Mouse (Mus musculus): ENCODE results near the gene Adcy3. TPM values are rescaled to one million over a fixed set of nuclear protein-coding genes. Genes with fewer than 3 reads are reported as not detected.

The Adcy3 gene
- polyA plus RNA-seq, 1 experiment from 2014 or later, result 8.1 TPM

GRCm38 (mm10) chr12:4188171-4189059 is 55.5 kb downstream of the Adcy3 start:
- no peaks in the 10 kb centered on the region for H3K27me3 ChIP-seq
- H3K9ac ChIP-seq, result no peak overlapping the region
- ATAC-seq (ENCODE audit: low FRiP score), result peak; percentile 81; the same call in 1 of the 2 replicates
- H3K4me2 ChIP-seq, result no peak overlapping the region
- H3K27ac ChIP-seq, result peak overlapping the region; percentile 73
- H3K36me3 ChIP-seq (replicated peaks), result no peaks in the 10 kb centered on the region
- 26% methylated on average over 14 of the region's 14 CpGs for whole genome bisulfite sequencing
- H3K9me3 ChIP-seq, result no peaks in the 10 kb centered on the region
- no peak overlapping the region for H3K4me3 ChIP-seq (replicated peaks)
- H3K4me1 ChIP-seq, result peaks cover 14% of the 10 kb centered on the region

GRCm38 (mm10) chr12:4189060-4189447 is 56.2 kb downstream of the Adcy3 start:
- Histone ChIP-seq H3K9me3 (no peaks in the 10 kb centered on the region), H3K27ac (no peak overlapping the region), H3K4me1 (peaks cover 14% of the 10 kb centered on the region), H3K4me2 (no peak overlapping the region), H3K9ac (no peak overlapping the region), H3K4me3 (replicated peaks) (no peak overlapping the region), H3K36me3 (replicated peaks) (no peaks in the 10 kb centered on the region), H3K27me3 (no peaks in the 10 kb centered on the region)
- no peak for ATAC-seq (ENCODE audit: low FRiP score)
- 36% methylated on average over 5 of the region's 5 CpGs for WGBS

DNA sequence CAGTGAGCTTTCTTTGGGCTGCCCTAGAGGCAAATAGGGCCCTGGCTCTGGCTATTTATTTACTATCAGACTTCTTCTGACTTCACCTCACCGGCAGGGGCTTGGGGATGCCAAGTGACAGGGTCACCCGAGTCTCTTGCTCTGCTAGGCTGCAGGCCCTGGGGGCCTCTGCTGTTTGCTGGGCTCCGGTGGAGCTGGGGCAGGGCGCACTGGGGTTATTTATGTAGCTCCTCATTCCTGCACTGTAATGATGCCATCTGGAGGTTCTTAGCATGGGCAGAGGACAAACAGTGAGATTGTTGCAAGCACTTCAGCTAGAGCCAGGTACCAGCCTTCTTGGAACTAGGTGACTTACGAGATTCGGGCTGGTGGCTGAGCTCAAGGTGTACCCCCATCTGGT is 59.6 kb downstream of the Adcy3 start:
- Histone ChIP-seq H3K4me1 (peaks cover 14% of the 10 kb centered on the region), H3K4me2 (no peak overlapping the region), H3K27ac (no peak overlapping the region), H3K4me3 (replicated peaks) (no peak overlapping the region), H3K27me3 (no peaks in the 10 kb centered on the region), H3K36me3 (replicated peaks) (0 out of 2 replicates have a peak, but pooled peaks cover 4% of the 10 kb centered on the region), H3K9ac (no peak overlapping the region), H3K9me3 (no peaks in the 10 kb centered on the region)
- ATAC-seq (ENCODE audit: low FRiP score), result no peak
- 82% methylated on average over 6 of the region's 6 CpGs for WGBS

GRCm38 (mm10) chr12:4193025-4193740 is 60.3 kb downstream of the Adcy3 start:
- H3K9ac ChIP-seq, result no peak overlapping the region

DNA sequence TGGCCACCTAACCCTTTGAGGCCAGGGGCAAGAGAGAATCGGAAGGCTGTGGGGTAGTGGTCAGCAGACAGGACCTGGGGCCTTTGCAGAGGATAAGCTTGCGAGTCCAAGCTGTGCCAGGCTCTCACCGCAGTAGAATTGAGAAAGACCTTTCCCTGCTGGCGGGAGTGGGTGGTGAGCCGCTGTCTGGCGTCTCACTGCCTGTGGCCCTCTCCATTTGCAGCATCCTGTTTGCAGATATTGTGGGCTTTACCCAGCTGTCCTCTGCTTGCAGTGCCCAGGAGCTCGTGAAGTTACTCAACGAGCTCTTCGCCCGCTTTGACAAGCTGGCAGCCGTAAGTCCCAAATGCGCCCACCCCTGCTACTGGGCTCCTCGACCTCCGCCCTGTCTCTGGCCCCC is 61.7 kb downstream of the Adcy3 start:
- 93% methylated on average over 14 of the region's 14 CpGs for WGBS
- H3K4me3 ChIP-seq (replicated peaks), result no peak overlapping the region
- no peaks in the 10 kb centered on the region for H3K9me3 ChIP-seq
- no peaks in the 10 kb centered on the region for H3K4me1 ChIP-seq
- H3K36me3 ChIP-seq (replicated peaks), result peaks cover 7% of the 10 kb centered on the region; the same call in 1 of the 2 replicates
- no peaks in the 10 kb centered on the region for H3K27me3 ChIP-seq
- no peak overlapping the region for H3K27ac ChIP-seq
- H3K9ac ChIP-seq, result no peak overlapping the region
- no peak for ATAC-seq (ENCODE audit: low FRiP score)
- H3K4me2 ChIP-seq, result no peak overlapping the region

More at GRCm38 (mm10) chr12:4193025-4193740, 60.3 kb downstream of the Adcy3 start:
- Histone ChIP-seq H3K4me2 (no peak overlapping the region), H3K9me3 (no peaks in the 10 kb centered on the region), H3K27me3 (no peaks in the 10 kb centered on the region), H3K36me3 (replicated peaks) (peaks cover 7% of the 10 kb centered on the region; the same call in 1 of the 2 replicates), H3K4me1 (peaks cover 9% of the 10 kb centered on the region), H3K27ac (no peak overlapping the region), H3K4me3 (replicated peaks) (no peak overlapping the region)
- ATAC-seq (ENCODE audit: low FRiP score), result no peak
- 67% methylated on average over 10 of the region's 10 CpGs for WGBS

DNA sequence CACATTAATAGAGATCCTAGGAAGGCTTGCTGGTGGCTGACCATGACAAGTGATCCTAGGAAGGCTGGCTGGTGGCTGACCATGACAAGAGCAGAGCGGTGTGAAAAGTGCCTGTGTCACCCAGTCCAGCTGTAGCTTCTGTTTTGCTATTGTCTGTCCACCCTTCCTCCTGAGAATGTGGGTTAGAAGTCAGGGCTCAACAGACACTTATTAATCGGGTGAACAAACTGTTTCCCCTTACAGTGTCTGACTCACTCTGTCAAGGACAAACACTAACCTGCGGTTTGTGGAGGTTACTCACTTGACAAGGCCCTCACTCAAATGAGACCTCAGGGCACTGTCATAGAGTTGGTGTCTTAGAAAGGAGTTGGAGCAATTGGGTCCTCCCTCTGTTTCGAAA is 65.8 kb downstream of the Adcy3 start:
- peaks cover 20% of the 10 kb centered on the region; the same call in 1 of the 2 replicates for H3K36me3 ChIP-seq (replicated peaks)
- H3K4me2 ChIP-seq, result no peak overlapping the region
- H3K27me3 ChIP-seq, result no peaks in the 10 kb centered on the region
- no peak for ATAC-seq (ENCODE audit: low FRiP score)
- no peaks in the 10 kb centered on the region for H3K4me1 ChIP-seq
- H3K9ac ChIP-seq, result no peak overlapping the region
- WGBS, result 95% methylated on average over 4 of the region's 4 CpGs
- no peak overlapping the region for H3K27ac ChIP-seq
- no peak overlapping the region for H3K4me3 ChIP-seq (replicated peaks)
- no peaks in the 10 kb centered on the region for H3K9me3 ChIP-seq

GRCm38 (mm10) chr12:4199271-4199670 is 66.4 kb downstream of the Adcy3 start:
- Histone ChIP-seq H3K27ac (no peak overlapping the region), H3K9me3 (no peaks in the 10 kb centered on the region), H3K27me3 (no peaks in the 10 kb centered on the region), H3K36me3 (replicated peaks) (peaks cover 21% of the 10 kb centered on the region; the same call in 1 of the 2 replicates), H3K4me3 (replicated peaks) (no peak overlapping the region), H3K9ac (no peak overlapping the region), H3K4me2 (no peak overlapping the region), H3K4me1 (no peaks in the 10 kb centered on the region)
- no peak for ATAC-seq (ENCODE audit: low FRiP score)
- WGBS, result 94% methylated on average over 11 of the region's 11 CpGs

- no peaks in the 10 kb centered on the region for H3K4me1 ChIP-seq
- no peak overlapping the region for H3K9ac ChIP-seq
- no peaks in the 10 kb centered on the region for H3K27me3 ChIP-seq
- peaks cover 30% of the 10 kb centered on the region for H3K36me3 ChIP-seq (replicated peaks)
- no peak overlapping the region for H3K4me2 ChIP-seq
- 87% methylated on average over 13 of the region's 13 CpGs for WGBS
- H3K27ac ChIP-seq, result no peak overlapping the region
- no peak for ATAC-seq (ENCODE audit: low FRiP score)
- H3K9me3 ChIP-seq, result no peaks in the 10 kb centered on the region
- H3K4me3 ChIP-seq (replicated peaks), result no peak overlapping the region
Measured at GRCm38 (mm10) chr12:4201454-4202200, 68.7 kb downstream of the Adcy3 start.

GRCm38 (mm10) chr12:4202206-4202605 is 69.3 kb downstream of the Adcy3 start:
- no peak overlapping the region for H3K4me3 ChIP-seq (replicated peaks)
- H3K9ac ChIP-seq, result no peak overlapping the region
- no peak overlapping the region for H3K4me2 ChIP-seq
- WGBS, result 98% methylated on average over 4 of the region's 4 CpGs
- no peaks in the 10 kb centered on the region for H3K27me3 ChIP-seq
- no peaks in the 10 kb centered on the region for H3K9me3 ChIP-seq
- H3K4me1 ChIP-seq, result no peaks in the 10 kb centered on the region
- peaks cover 33% of the 10 kb centered on the region for H3K36me3 ChIP-seq (replicated peaks)
- ATAC-seq (ENCODE audit: low FRiP score), result no peak
- no peak overlapping the region for H3K27ac ChIP-seq

GRCm38 (mm10) chr12:4206106-4206505 is 73.2 kb downstream of the Adcy3 start:
- no peak for ATAC-seq (ENCODE audit: low FRiP score)

GRCm38 (mm10) chr12:4208405-4209133 is 75.7 kb downstream of the Adcy3 start:
- Histone ChIP-seq H3K27ac (no peak overlapping the region), H3K9ac (no peak overlapping the region), H3K4me2 (no peak overlapping the region), H3K27me3 (no peaks in the 10 kb centered on the region), H3K9me3 (no peaks in the 10 kb centered on the region), H3K36me3 (replicated peaks) (peaks cover 61% of the 10 kb centered on the region), H3K4me1 (no peaks in the 10 kb centered on the region), H3K4me3 (replicated peaks) (no peak overlapping the region)
- 75% methylated on average over 15 of the region's 15 CpGs for WGBS
- ATAC-seq (ENCODE audit: low FRiP score), result no peak

More at GRCm38 (mm10) chr12:4206106-4206505, 73.2 kb downstream of the Adcy3 start:
- Histone ChIP-seq H3K4me3 (replicated peaks) (no peak overlapping the region), H3K27ac (no peak overlapping the region), H3K4me2 (no peak overlapping the region), H3K4me1 (no peaks in the 10 kb centered on the region), H3K27me3 (no peaks in the 10 kb centered on the region), H3K9ac (no peak overlapping the region), H3K36me3 (replicated peaks) (peaks cover 48% of the 10 kb centered on the region), H3K9me3 (no peaks in the 10 kb centered on the region)
- WGBS, result 96% methylated on average over 11 of the region's 11 CpGs

Measured in forebrain, embryonic 12.5 days (tissue).